Mouse (Mus musculus) embryonic facial prominence, embryonic 12.5 days (tissue): ENCODE results near the gene Lipt2. TPM values are rescaled to one million over a fixed set of nuclear protein-coding genes. Genes with fewer than 3 reads are reported as not detected.

ENCODE experiments used
- ATAC-seq: fragments of 200-750 bp; cut with Nextera tagmentation; 2 replicates; pipeline ENCODE4 v1.8.0; 2017; ENCODE audit not compliant: insufficient number of reproducible peaks, insufficient read depth, low FRiP score, low TSS enrichment
- H3K27ac ChIP-seq: fragments of 300-500 bp; sonication (generic); 2 replicates; pipeline ENCODE4 v1.5.1; 2016; ENCODE audit warnings: mild to moderate bottlenecking
- H3K27me3 ChIP-seq: fragments of 300-500 bp; sonication (generic); 2 replicates; pipeline ENCODE4 v1.6.1; 2016; ENCODE audit warnings: mild to moderate bottlenecking, moderate library complexity
- H3K36me3 ChIP-seq: fragments of 300-500 bp; sonication (generic); 2 replicates; pipeline ENCODE4 v1.6.1; 2016; ENCODE audit warnings: mild to moderate bottlenecking
- H3K4me1 ChIP-seq: fragments of 300-500 bp; sonication (generic); 2 replicates; pipeline ENCODE4 v1.6.1; 2016
- H3K4me2 ChIP-seq: fragments of 300-500 bp; sonication (generic); replicated peaks from 2 replicates; pipeline ENCODE4 v1.6.1; 2016; ENCODE audit warnings: mild to moderate bottlenecking, moderate library complexity
- H3K4me3 ChIP-seq: fragments of 300-500 bp; sonication (generic); 2 replicates; pipeline ENCODE4 v1.5.1; 2016; ENCODE audit warnings: mild to moderate bottlenecking
- H3K9ac ChIP-seq: fragments of 300-500 bp; sonication (generic); 2 replicates; pipeline ENCODE4 v1.6.1; 2016; ENCODE audit warnings: mild to moderate bottlenecking, moderate library complexity
- H3K9me3 ChIP-seq: fragments of 300-500 bp; sonication (generic); 2 replicates; pipeline ENCODE4 v1.6.1; 2016; ENCODE audit warnings: mild to moderate bottlenecking, moderate library complexity
- WGBS: fragments of 180-500 bp; shearing (Covaris S2); methylation state at CpG from one replicate; pipeline ENCODE4 v1.1.7; 2016; 5-methylcytosine and 5-hydroxymethylcytosine counted together
- polyA plus RNA-seq: library from polyadenylated mRNA; unstranded; fragments of >200 nt; fragmentation: Nextera tagmentation; extraction: Ambion mirVana; gene quantifications from 2 replicates; pipeline ENCODE4 v1.2.1, GENCODE M21; 2016

The Lipt2 gene
- polyA plus RNA-seq: 26.8 and 29.7 TPM in 2 replicates

DNA sequence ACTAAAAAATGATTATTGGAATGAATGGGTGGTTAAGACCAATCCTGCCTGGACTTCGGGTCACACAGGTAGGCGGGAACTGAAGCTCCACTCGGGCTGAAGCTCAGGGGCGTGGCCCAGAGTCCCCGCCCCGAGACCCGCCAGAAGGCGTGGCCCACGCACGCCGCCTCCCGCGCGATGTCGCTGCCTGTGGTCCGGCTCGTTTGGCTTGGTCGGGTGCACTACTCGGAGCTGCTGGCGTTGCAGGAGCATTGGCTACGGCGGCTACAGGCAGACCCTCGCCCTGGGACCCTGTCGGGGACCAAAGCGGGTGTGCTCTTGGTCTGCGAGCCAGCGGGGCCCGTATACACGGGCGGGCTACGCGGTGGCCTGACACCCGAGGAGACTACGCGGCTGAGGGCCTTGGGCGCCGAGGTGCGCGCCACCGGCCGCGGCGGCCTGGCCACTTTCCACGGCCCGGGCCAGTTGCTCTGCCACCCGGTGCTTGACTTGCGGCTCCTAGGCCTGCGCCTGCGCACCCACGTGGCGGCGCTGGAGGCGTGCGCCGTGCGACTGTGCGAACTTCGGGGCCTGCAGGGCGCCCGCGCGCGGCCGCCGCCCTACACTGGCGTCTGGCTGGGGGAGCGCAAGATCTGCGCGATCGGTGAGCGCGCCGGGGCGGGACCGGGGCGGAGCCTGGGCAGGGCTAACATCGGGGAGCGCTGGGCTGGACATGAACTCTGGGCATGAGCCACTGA, at the start of gene Lipt2:
TSS of gene Lipt2 (plus strand) at position 173 of the 737 bp plus-strand sequence.
- H3K9me3 ChIP-seq: no peaks in the 10 kb centered on the region
- H3K4me3 ChIP-seq: peak within 1 kb of the TSS; percentile 83
- under 1% methylated on average over 78 of the region's 78 CpGs for WGBS
- peak within 1 kb of the TSS; percentile 87 for H3K9ac ChIP-seq
- no peaks in the 10 kb centered on the region for H3K36me3 ChIP-seq
- H3K4me1 ChIP-seq: peaks cover 8% of the 10 kb centered on the region
- peak; percentile 94 for ATAC-seq
- H3K4me2 ChIP-seq: peak within 1 kb of the TSS; percentile 78
- H3K27ac ChIP-seq: peak within 1 kb of the TSS; percentile 97
- no peaks in the 10 kb centered on the region for H3K27me3 ChIP-seq

GRCm38 (mm10) chr7:100111506-100111905, 47.6 kb upstream of the Lipt2 start:
- ATAC-seq: no peak
- Histone ChIP-seq H3K4me2 (no peak overlapping the region), H3K27ac (no peak overlapping the region), H3K4me1 (no peaks in the 10 kb centered on the region), H3K9me3 (no peaks in the 10 kb centered on the region), H3K9ac (no peak overlapping the region), H3K4me3 (no peak overlapping the region), H3K36me3 (peaks cover 23% of the 10 kb centered on the region), H3K27me3 (no peaks in the 10 kb centered on the region)
- WGBS: 69% methylated on average over 10 of the region's 10 CpGs

DNA sequence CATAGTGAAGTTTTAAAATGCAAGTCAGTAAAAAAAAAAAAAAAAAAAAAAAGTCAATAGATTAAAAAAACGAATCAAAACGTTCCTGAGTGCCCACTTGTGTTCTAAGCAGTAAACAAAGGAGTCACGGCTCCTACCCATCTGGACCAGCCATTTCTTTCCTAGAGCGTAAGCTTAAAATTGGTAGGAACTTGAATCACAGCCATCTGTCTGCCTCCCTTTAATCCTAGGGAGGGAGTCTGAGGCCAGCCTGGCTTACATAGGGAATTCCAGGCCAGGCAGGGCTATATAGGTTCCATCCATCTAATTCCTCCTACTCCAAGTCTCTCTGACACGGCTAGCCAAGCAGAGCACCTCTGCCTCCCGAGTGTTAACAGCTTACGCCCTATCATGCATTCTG, 45.3 kb upstream of the Lipt2 start:
- H3K9me3 ChIP-seq: no peaks in the 10 kb centered on the region
- H3K27me3 ChIP-seq: no peaks in the 10 kb centered on the region
- H3K4me3 ChIP-seq: no peak overlapping the region
- H3K27ac ChIP-seq: no peak overlapping the region
- no peaks in the 10 kb centered on the region for H3K4me1 ChIP-seq
- WGBS: 85% methylated on average over 7 of the region's 7 CpGs
- no peak overlapping the region for H3K4me2 ChIP-seq
- peaks cover 34% of the 10 kb centered on the region for H3K36me3 ChIP-seq
- ATAC-seq: no peak
- H3K9ac ChIP-seq: no peak overlapping the region

DNA sequence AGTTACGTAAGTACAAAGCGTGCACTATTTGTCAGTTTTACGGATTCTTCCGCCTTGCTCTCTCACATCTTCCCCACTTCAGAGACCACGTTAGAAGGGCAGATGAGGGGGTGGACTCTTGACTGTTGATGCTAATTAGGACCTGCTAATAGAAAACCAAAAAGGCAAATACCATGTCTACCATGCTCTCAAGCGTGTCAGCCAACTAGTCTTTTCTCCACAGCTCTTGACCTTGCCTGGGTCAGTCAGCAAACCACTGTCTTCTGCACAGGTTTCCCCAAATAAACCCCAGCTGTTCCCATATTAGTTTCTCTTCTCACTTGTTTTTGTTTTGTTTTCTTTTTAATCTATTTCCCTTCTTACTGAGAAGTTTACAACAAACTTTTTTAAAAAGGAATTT, 44.8 kb upstream of the Lipt2 start:
- WGBS: 91% methylated on average over 6 of the region's 6 CpGs
- Histone ChIP-seq H3K27me3 (no peaks in the 10 kb centered on the region), H3K9me3 (no peaks in the 10 kb centered on the region), H3K36me3 (peaks cover 37% of the 10 kb centered on the region), H3K4me1 (no peaks in the 10 kb centered on the region), H3K27ac (no peak overlapping the region), H3K4me2 (no peak overlapping the region), H3K9ac (no peak overlapping the region), H3K4me3 (no peak overlapping the region)
- no peak for ATAC-seq

GRCm38 (mm10) chr7:100120791-100121261, 38.3 kb upstream of the Lipt2 start:
- H3K9me3 ChIP-seq: no peaks in the 10 kb centered on the region
- no peaks in the 10 kb centered on the region for H3K27me3 ChIP-seq
- H3K9ac ChIP-seq: peak overlapping the region; percentile 85
- peak overlapping the region; percentile 80 for H3K4me2 ChIP-seq
- peak overlapping the region; percentile 90 for H3K27ac ChIP-seq
- H3K4me1 ChIP-seq: peaks cover 9% of the 10 kb centered on the region
- peak; percentile 41; the same call in 1 of the 2 replicates for ATAC-seq
- peak overlapping the region; percentile 95 for H3K4me3 ChIP-seq
- 0% methylated on average over 25 of the region's 25 CpGs for WGBS
- H3K36me3 ChIP-seq: peaks cover 23% of the 10 kb centered on the region

GRCm38 (mm10) chr7:100121376-100121789, 37.7 kb upstream of the Lipt2 start, which contains the start of gene Pold3:
TSS of gene Pold3 (minus strand) at chr7:100121565.
- Histone ChIP-seq H3K4me3 (peak within 1 kb of the TSS; percentile 95), H3K9ac (peak within 1 kb of the TSS; percentile 85), H3K9me3 (no peaks in the 10 kb centered on the region), H3K4me2 (peak within 1 kb of the TSS; percentile 80), H3K36me3 (peaks cover 23% of the 10 kb centered on the region), H3K4me1 (peaks cover 9% of the 10 kb centered on the region), H3K27me3 (no peaks in the 10 kb centered on the region), H3K27ac (peak within 1 kb of the TSS; percentile 90)
- ATAC-seq: peak; percentile 91
- WGBS: under 1% methylated on average over 33 of the region's 33 CpGs

GRCm38 (mm10) chr7:100123486-100123885, 35.6 kb upstream of the Lipt2 start:
- no peaks in the 10 kb centered on the region for H3K27me3 ChIP-seq
- H3K27ac ChIP-seq: no peak overlapping the region
- ATAC-seq: no peak
- no peak overlapping the region for H3K9ac ChIP-seq
- H3K9me3 ChIP-seq: no peaks in the 10 kb centered on the region
- H3K4me2 ChIP-seq: no peak overlapping the region
- peaks cover 9% of the 10 kb centered on the region for H3K4me1 ChIP-seq
- H3K4me3 ChIP-seq: no peak overlapping the region
- WGBS: 61% methylated on average over 6 of the region's 6 CpGs
- H3K36me3 ChIP-seq: peaks cover 6% of the 10 kb centered on the region

DNA sequence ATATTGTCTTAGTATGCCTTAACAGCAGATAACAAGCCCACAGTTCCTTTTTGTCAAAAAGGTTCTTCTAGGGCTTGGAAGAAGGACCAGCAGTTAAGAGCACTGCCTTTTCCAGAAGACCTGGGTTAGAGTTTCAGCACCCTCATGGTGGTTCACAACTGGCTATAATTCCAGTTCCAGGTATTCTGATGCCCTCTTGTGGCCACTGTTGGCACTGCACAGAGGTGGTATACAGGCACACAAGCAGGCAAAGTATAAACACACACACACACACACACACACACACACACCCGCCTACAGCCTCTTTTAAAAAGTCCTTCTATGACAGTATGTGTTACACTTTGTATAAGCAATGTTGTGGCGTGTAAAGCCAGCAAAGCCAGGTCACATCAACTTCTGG, 34.9 kb upstream of the Lipt2 start:
- Histone ChIP-seq H3K9me3 (no peaks in the 10 kb centered on the region), H3K36me3 (no peaks in the 10 kb centered on the region), H3K4me2 (no peak overlapping the region), H3K9ac (no peak overlapping the region), H3K27me3 (no peaks in the 10 kb centered on the region), H3K4me1 (peaks cover 9% of the 10 kb centered on the region), H3K27ac (no peak overlapping the region), H3K4me3 (no peak overlapping the region)
- 78% methylated on average over 2 of the region's 2 CpGs for WGBS
- ATAC-seq: no peak

- no peak for ATAC-seq
- Histone ChIP-seq H3K4me1 (peaks cover 3% of the 10 kb centered on the region; the same call in 1 of the 2 replicates), H3K27ac (no peak overlapping the region), H3K36me3 (no peaks in the 10 kb centered on the region), H3K4me3 (no peak overlapping the region), H3K4me2 (no peak overlapping the region), H3K9me3 (no peaks in the 10 kb centered on the region), H3K9ac (no peak overlapping the region), H3K27me3 (no peaks in the 10 kb centered on the region)
- WGBS: 74% methylated on average over 4 of the region's 4 CpGs
Observed at GRCm38 (mm10) chr7:100125166-100125565, 33.9 kb upstream of the Lipt2 start.

DNA sequence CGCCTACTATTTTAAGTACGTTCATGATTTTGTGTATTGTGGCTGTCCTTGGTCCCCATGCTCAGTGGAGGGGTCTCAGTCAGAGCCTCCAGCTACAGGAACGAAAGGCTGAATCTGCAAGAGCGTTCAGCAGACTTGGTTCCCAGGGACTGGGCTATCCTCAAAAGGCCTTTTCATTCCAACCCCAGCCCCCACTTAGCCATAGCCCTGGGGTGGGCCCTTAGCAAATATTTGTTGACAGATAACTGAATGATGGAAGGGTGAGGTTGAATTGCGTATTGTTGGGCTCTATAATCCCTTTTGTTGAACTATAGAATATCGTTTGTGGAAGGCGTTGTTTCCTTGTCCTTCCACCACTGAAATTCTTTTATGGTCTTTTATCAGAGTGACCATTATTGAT, 32.6 kb upstream of the Lipt2 start:
- Histone ChIP-seq H3K9me3 (no peaks in the 10 kb centered on the region), H3K4me2 (no peak overlapping the region), H3K4me3 (no peak overlapping the region), H3K27me3 (no peaks in the 10 kb centered on the region), H3K9ac (no peak overlapping the region), H3K36me3 (no peaks in the 10 kb centered on the region), H3K27ac (no peak overlapping the region), H3K4me1 (no peaks in the 10 kb centered on the region)
- WGBS: 77% methylated on average over 7 of the region's 7 CpGs
- ATAC-seq: no peak

DNA sequence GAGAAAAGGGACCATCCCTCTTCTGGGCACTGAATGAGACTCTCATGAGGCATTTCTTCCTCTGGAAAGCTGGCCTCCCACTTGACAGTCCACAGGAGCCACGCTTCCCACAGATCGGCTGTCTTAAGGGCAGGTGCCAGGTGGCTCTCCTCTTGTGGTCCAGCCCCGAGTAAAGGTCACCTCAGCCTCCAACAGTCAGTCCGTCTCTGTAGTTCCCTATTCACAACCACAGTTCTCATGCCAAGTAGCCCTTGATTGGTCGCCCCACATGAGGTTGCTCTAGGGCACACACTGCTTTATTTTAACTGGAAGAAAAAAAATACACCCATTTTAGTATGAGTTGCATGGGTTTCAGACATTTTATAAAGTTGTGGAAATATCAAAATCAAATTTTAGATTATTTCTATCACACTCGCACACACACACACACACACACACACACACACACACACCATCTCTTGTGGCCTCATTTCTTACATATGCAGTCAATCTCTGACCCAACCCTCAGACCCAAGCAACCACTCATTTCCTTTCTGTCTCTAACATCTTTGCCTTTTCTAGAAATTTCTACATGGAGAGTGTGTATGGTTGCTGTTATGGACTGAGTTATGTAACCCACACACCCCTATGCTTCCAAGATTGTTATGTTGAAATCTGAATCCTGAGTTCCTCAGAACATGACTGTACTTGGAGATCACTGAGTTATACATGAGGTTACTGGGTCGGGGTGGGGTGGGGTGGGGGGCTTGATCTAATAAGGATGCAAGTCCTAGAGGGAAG, 30.6 kb upstream of the Lipt2 start:
- Histone ChIP-seq H3K4me3 (no peak overlapping the region), H3K27me3 (no peaks in the 10 kb centered on the region), H3K4me2 (no peak overlapping the region), H3K36me3 (no peaks in the 10 kb centered on the region), H3K4me1 (no peaks in the 10 kb centered on the region), H3K9ac (no peak overlapping the region), H3K27ac (no peak overlapping the region), H3K9me3 (no peaks in the 10 kb centered on the region)
- WGBS: 82% methylated on average over 7 of the region's 7 CpGs
- ATAC-seq: no peak

- no peak overlapping the region for H3K9ac ChIP-seq
- no peaks in the 10 kb centered on the region for H3K27me3 ChIP-seq
- no peaks in the 10 kb centered on the region for H3K9me3 ChIP-seq
- no peak for ATAC-seq
- H3K4me1 ChIP-seq: no peaks in the 10 kb centered on the region
- no peak overlapping the region for H3K4me3 ChIP-seq
- no peak overlapping the region for H3K27ac ChIP-seq
- no peak overlapping the region for H3K4me2 ChIP-seq
- H3K36me3 ChIP-seq: no peaks in the 10 kb centered on the region
- WGBS: 82% methylated on average over 6 of the region's 6 CpGs
Observed at GRCm38 (mm10) chr7:100130592-100130991, 28.5 kb upstream of the Lipt2 start.
